Mouse (Mus musculus) G1E (cell line): Measurements from ENCODE around the gene Agap2. TPM values are rescaled to one million over a fixed set of nuclear protein-coding genes. Genes with fewer than 3 reads are reported as not detected.

Experiments used
- ATAC-seq: 2 replicates; pipeline ENCODE4 v1.8.0; 2016; ENCODE audit warnings: mild to moderate bottlenecking; ENCODE audit not compliant: insufficient number of reproducible peaks, poor library complexity, low FRiP score, severe bottlenecking; ENCODE audit errors: extremely low read depth
- DNase-seq: peaks from one replicate; pipeline ENCODE4 v3.0.0; 2012; ENCODE audit warnings: low spot score
- H3K27me3 ChIP-seq: 2 replicates; pipeline ENCODE4 v1.6.1; 2012; ENCODE audit warnings: mild to moderate bottlenecking, low read length, inconsistent platforms; ENCODE audit not compliant: insufficient read depth
- H3K36me3 ChIP-seq: replicated peaks from 2 replicates; pipeline ENCODE3; 2012; ENCODE audit warnings: mild to moderate bottlenecking, inconsistent platforms
- H3K4me1 ChIP-seq: 2 replicates; pipeline ENCODE4 v1.6.1; 2012; ENCODE audit warnings: low read depth, low read length, inconsistent platforms, mixed read lengths; ENCODE audit not compliant: insufficient read depth
- H3K4me3 ChIP-seq: 2 replicates; pipeline ENCODE4 v1.5.1; 2012; ENCODE audit warnings: low read depth, mild to moderate bottlenecking, inconsistent platforms, low read length, moderate library complexity, mixed read lengths
- H3K9me3 ChIP-seq: replicated peaks from 2 replicates; pipeline ENCODE4 v1.6.1; 2012; ENCODE audit warnings: inconsistent platforms
- CTCF ChIP-seq: IDR thresholded peaks from 2 replicates; pipeline ENCODE4 v1.5.1; 2012; ENCODE audit warnings: low read depth, low read length, inconsistent platforms, mixed read lengths
- GATA1 ChIP-seq: IDR thresholded peaks from 2 replicates; pipeline ENCODE4 v1.6.1; 2012; ENCODE audit warnings: borderline replicate concordance, low read length, inconsistent platforms, mixed read lengths
- GATA2 ChIP-seq: IDR thresholded peaks from 2 replicates; pipeline ENCODE4 v1.6.1; 2012; ENCODE audit warnings: low read depth, low read length, inconsistent platforms, borderline replicate concordance
- POLR2AphosphoS5 ChIP-seq: IDR thresholded peaks from 2 replicates; pipeline ENCODE4 v1.6.1; 2012; ENCODE audit warnings: low read depth, low read length, inconsistent platforms; ENCODE audit not compliant: insufficient replicate concordance
- TAL1 ChIP-seq: conservative IDR thresholded peaks from 2 replicates; pipeline ENCODE4 v1.6.1; 2012; ENCODE audit warnings: low read depth, low read length, inconsistent platforms, mixed read lengths
- polyA plus RNA-seq: library from polyadenylated mRNA; stranded (reverse); fragments of >175 nt; gene quantifications from 2 replicates; pipeline ENCODE4 v1.2.3, GENCODE M21; 2012
- total RNA-seq, 2 experiments: library from RNA; stranded (forward) in 1 of 2; stranded (reverse) in 1 of 2; fragments of 200-1000 nt in 1 of 2; fragments of >200 nt in 1 of 2; fragmentation: Nextera tagmentation in 1 of 2; gene quantifications; 2 replicates each; pipeline ENCODE4 v1.2.3; 2014 to 2017

Agap2 gene
- total and polyA plus RNA-seq, 3 experiments: 0.26 to 1.3 (median 1.1) TPM

DNA sequence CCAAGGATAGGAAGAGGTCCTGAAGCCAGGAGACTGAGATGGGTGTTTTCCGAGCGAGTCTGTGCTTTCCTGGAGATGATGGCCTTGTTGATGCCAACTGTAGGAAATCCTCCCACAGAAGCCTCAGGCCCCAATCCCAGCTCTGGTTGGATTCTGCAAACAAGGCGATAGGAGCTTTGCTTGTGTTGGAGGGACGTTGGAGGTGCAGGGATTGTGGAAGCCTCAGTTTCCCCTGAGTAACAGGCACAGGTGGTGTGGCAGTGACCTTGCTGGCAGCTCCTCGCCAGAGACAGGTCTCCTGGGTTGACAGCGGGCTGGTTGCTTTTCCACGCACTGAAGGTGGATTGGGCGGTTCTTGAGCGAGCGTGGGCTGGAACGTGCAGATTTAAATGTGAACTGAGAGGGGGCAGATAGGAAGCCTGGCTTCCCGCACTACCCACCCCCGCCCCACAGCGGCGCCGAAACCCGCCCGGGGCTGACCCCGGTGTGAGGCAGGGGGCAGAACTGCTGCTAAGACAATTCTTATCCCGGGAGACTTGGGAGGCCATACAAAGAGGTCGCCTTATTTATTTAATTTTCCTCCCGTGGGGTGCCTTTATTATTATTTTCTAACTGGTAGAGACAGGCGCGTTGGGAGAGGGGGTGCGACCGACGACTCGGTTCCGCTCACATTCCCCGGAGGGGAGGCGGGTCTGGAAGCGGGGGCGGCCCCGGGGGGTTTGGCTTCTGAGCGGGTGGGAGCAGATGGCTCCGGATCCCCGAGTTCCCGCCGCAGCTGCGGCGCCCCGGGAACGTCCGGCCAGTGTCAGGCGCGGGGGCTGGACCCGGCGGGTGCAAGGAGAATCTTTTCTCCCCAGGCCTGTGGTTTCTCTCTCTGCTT lies 6.1 kb downstream of the Agap2 start:
- ATAC-seq (no peak), DNase-seq (no peak)
- no peak overlapping the region for H3K4me3 ChIP-seq
- H3K4me1 ChIP-seq: no peaks in the 10 kb centered on the region; the same call in 1 of the 2 replicates
- H3K36me3 ChIP-seq: no peaks in the 10 kb centered on the region
- peaks cover 86% of the 10 kb centered on the region for H3K27me3 ChIP-seq
- TF ChIP-seq GATA2 (no peak), GATA1 (no peak)
- H3K9me3 ChIP-seq: peaks cover 7% of the 10 kb centered on the region

DNA sequence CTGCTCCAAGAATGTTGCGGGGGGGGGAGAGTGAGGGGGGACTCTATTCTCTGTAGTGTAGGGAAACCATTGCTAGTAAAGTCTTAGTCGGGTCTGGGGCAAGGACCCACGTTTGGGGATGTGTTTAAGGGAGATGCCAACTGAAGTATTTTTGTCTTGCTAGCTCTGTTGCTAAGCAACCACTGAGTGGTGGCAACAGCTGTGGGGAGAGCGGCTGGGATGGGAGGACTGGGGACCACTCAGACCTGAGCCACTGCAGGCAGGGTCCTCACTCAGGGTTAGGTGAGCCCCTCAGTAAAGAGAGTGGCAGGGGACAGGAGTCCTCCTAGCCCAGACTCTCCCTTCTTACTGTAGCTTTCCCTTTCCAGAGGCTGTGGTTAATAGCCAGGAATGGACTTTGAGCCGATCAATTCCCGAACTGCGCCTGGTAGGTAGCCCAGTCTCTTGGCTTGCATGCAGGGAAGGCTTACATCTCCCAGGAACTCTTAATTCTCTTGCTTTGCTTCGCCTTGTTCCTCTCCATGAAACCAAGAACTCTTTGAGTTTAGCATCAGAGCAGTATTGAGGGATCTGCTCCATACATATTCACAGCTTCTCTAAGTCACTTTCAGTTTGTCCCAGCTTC lies 7.0 kb downstream of the Agap2 start:
- peaks cover 83% of the 10 kb centered on the region for H3K27me3 ChIP-seq
- peaks cover 9% of the 10 kb centered on the region for H3K9me3 ChIP-seq
- DNase-seq (no peak), ATAC-seq (no peak)
- no peaks in the 10 kb centered on the region; the same call in 1 of the 2 replicates for H3K4me1 ChIP-seq
- H3K36me3 ChIP-seq: no peaks in the 10 kb centered on the region
- no peak for TF ChIP-seq GATA2
- TF ChIP-seq TAL1: no peak
- no peak for TF ChIP-seq POLR2AphosphoS5
- no peak for TF ChIP-seq CTCF
- TF ChIP-seq GATA1: no peak
- H3K4me3 ChIP-seq: no peak overlapping the region

DNA sequence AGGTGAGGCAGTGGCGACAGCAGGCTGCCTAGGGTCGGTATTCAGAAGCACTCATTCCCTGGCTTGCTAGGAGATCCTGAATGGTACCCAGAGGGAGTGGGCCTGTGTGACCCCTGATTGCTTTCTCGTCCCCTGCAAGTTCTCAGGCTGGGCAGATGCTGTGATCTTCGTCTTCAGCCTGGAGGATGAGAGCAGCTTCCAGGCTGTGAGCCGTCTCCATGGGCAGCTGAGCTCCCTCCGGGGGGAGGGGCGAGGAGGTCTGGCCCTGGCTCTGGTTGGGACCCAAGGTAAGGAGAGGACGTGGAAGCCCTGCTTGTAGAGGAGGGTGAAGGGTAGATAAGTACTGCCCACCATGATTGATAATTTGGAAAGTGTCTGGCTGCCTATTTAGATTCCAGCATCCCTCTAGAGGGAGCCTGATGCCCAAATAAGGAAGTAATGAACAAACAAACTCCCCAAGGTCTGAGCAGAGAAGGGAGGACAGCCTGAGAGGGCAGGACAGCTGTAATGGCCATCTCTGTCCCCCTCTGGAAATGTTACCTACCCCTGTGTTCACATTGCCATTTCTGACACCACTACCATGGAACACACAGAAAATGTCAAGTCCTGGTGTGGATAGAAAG lies 8.3 kb downstream of the Agap2 start:
- TF ChIP-seq TAL1 (no peak), CTCF (no peak), GATA2 (no peak), GATA1 (no peak)
- H3K4me1 ChIP-seq: no peaks in the 10 kb centered on the region; the same call in 1 of the 2 replicates
- H3K27me3 ChIP-seq: peaks cover 82% of the 10 kb centered on the region
- H3K9me3 ChIP-seq: peaks cover 9% of the 10 kb centered on the region
- H3K4me3 ChIP-seq: no peak overlapping the region
- no peak for DNase-seq
- no peaks in the 10 kb centered on the region for H3K36me3 ChIP-seq
- no peak for ATAC-seq

DNA sequence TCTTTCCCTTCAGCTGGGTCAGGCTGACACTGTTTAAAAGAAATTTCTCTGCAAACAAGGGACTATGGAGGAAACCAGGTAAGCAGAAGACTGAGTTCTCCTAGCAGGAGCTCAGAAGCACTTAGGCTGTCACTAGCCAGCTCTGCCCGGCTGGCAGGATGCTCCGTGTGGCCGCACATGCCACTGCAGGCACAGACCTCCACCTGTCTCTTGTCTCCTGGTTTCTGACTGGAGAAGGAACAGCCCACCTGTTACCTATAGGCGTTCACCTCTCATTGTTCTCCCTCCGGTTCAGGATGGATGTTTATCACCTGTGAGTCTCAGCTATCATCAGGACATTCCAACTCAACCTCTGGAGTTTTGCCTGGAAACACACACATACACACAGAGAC lies 8.8 kb downstream of the Agap2 start:
- Histone ChIP-seq H3K36me3 (no peaks in the 10 kb centered on the region), H3K4me1 (no peaks in the 10 kb centered on the region; the same call in 1 of the 2 replicates), H3K4me3 (no peak overlapping the region), H3K9me3 (peaks cover 9% of the 10 kb centered on the region), H3K27me3 (peaks cover 78% of the 10 kb centered on the region)
- no peak for ATAC-seq
- TF ChIP-seq GATA1 (no peak), POLR2AphosphoS5 (no peak), GATA2 (no peak), TAL1 (no peak), CTCF (no peak)
- no peak for DNase-seq

DNA sequence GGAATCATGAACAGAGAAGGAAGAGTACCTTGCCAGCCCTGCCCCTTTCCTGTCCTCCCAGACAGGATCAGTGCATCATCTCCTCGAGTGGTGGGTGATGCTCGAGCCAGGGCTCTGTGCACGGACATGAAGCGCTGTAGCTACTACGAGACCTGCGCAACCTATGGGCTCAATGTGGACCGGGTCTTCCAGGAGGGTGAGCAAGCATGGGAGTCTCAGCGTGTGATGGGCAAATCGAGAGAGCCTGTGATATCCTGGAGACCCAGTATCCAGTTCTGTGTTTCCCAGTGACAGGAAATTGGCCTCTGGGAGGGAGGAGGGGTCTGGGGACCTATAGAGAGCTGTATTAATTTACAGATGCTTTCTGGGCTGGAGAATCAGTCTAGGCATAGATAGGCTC lies 10.0 kb downstream of the Agap2 start:
- H3K27me3 ChIP-seq: peaks cover 79% of the 10 kb centered on the region
- H3K4me3 ChIP-seq: no peak overlapping the region; the same call in 1 of the 2 replicates
- DNase-seq: no peak
- ATAC-seq: no peak
- H3K36me3 ChIP-seq: no peaks in the 10 kb centered on the region
- no peaks in the 10 kb centered on the region; the same call in none of the 2 replicates for H3K4me1 ChIP-seq
- H3K9me3 ChIP-seq: peaks cover 4% of the 10 kb centered on the region
- TF ChIP-seq GATA1 (no peak), POLR2AphosphoS5 (no peak), TAL1 (no peak), GATA2 (no peak), CTCF (no peak)

DNA sequence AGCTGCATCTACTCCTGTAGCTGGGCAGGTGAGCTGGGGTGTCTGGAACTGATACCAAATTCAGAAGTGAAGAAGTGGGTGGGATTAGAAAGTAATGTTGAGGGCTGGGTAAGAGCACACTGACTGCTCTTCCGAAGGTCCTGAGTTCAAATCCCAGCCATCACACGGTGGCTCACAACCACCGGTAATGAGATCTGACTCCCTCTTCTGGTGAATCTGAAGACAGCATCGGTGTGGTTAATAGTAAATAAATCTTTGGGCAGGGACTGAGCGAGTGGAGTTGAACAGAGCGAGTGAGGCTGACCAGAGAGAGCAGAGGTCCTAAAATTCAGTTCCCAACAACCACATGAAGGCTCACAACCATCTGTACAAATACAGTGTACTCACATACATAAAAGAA lies 10.5 kb downstream of the Agap2 start:
- DNase-seq (no peak), ATAC-seq (no peak)
- TF ChIP-seq CTCF (no peak), GATA1 (no peak), GATA2 (no peak), POLR2AphosphoS5 (no peak), TAL1 (no peak)
- peaks cover 79% of the 10 kb centered on the region for H3K27me3 ChIP-seq
- peaks cover 2% of the 10 kb centered on the region; the same call in 1 of the 2 replicates for H3K9me3 ChIP-seq
- peaks cover 4% of the 10 kb centered on the region for H3K4me1 ChIP-seq
- H3K4me3 ChIP-seq: no peak overlapping the region
- H3K36me3 ChIP-seq: no peaks in the 10 kb centered on the region
